Mouse (Mus musculus): ENCODE measurements at regions not wholly inside any gene's neighbourhood (a gene's known extent, or its start where the extent isn't known, plus 50 kb on each side); places are given as distances from the start of the nearest gene placed in this dataset.

DNA sequence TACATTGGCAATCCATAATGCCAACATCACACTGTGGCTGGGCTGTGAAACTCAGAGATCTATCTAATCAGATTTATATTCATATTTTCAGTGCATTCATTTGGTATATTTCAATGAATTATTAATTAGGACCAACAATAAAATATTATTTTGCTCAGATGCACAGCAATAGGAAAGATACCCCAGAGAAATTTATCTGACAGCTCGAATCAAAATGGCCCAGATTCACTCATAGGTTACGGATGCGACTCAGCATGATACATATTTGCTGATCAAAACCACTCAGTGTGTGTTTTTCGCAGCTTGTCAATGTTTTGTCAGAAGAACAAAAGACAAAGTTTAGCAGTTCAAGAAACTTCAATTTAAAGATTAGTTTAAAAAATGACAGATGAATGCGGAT is 1060.6 kb upstream of the Adgrl2 start:
- Histone ChIP-seq H3K36me3 (replicated peaks; ENCODE audit: control insufficient read depth, insufficient read depth) (no peaks in the 10 kb centered on the region), H3K9me3 (ENCODE audit: control insufficient read depth, low read length) (no peaks in the 10 kb centered on the region), H3K4me3 (replicated peaks; ENCODE audit: low read length) (no peak overlapping the region), H3K27ac (no peak overlapping the region), H3K9ac (no peak overlapping the region), H3K4me1 (replicated peaks; ENCODE audit: control insufficient read depth, insufficient read depth, low read length) (no peaks in the 10 kb centered on the region), H3K27me3 (ENCODE audit: control insufficient read depth, insufficient read depth, low read length) (no peaks in the 10 kb centered on the region), H3K4me2 (replicated peaks) (no peak overlapping the region)
- no peak for DNase-seq (ENCODE audit: low spot score)
- 72% methylated on average over 5 of the region's 5 CpGs for WGBS
- ATAC-seq (ENCODE audit: low FRiP score), result no peak

DNA sequence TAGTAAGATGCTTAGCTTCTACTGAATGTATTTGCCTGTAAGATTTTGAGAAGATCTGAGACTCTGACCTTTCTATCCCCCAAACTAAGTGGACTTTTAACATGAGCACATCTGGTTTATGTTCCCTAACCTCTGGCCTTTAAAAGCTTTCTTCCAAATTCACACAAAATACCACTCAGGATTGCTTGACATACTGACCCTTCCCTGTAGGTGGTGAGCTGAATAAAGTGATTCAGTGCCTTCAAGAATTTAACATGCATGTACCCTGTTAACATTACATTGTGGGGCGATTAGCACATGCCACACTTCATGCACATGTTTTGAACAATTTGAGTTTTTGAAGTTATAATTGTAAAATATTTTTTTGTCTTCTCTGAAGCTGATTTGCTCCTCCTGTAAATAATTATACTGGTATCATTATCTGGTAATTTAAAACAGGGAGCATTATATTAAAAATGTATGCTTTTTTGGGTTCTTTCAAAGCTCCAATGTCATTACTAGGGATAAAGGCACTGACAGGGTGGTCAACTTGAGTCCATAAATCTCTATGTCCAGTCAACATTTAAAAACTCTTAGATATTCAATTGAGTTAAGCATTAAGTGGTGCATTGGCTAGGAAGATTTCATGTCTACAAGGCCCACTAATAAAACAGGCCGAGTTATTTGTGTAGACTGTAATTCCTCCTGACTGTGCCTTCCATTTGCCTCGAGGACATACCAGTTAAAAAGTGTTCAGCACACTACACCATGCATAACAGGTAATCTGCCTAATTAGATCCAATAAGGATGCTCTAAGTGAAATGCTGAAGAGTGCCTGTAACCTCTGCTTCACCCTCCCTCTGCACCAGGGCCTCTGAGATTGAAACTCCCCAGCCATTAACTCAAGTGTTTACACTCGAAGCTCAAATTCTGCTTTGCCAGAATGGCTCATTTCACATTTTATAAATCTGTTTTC is 1059.8 kb upstream of the Adgrl2 start:
- no peak for DNase-seq (ENCODE audit: low spot score)
- Histone ChIP-seq H3K4me2 (replicated peaks) (no peak overlapping the region), H3K27ac (no peak overlapping the region), H3K4me3 (replicated peaks; ENCODE audit: low read length) (no peak overlapping the region), H3K9me3 (ENCODE audit: control insufficient read depth, low read length) (no peaks in the 10 kb centered on the region), H3K27me3 (ENCODE audit: control insufficient read depth, insufficient read depth, low read length) (no peaks in the 10 kb centered on the region), H3K36me3 (replicated peaks; ENCODE audit: control insufficient read depth, insufficient read depth) (no peaks in the 10 kb centered on the region), H3K9ac (no peak overlapping the region), H3K4me1 (replicated peaks; ENCODE audit: control insufficient read depth, insufficient read depth, low read length) (no peaks in the 10 kb centered on the region)
- WGBS, result 61% methylated on average over 4 of the region's 4 CpGs
- peak; percentile 59; the same call in 1 of the 2 replicates for ATAC-seq (ENCODE audit: low FRiP score)
